Mouse (Mus musculus) kidney, adult 11 months (tissue): ENCODE measurements at regions not wholly inside any gene's neighbourhood (a gene's known extent, or its start where the extent isn't known, plus 50 kb on each side); places are given as distances from the start of the nearest gene placed in this dataset.
"Not testable (repeated sequence)": the region's sequence is repeated elsewhere in the genome, so short reads cannot be mapped to it uniquely, and the experiment has no call there.

Experiments used
- DNase-seq: peaks from one replicate; pipeline ENCODE4 v3.0.0; 2022

- DNase-seq, result no peak
Measured at GRCm38 (mm10) chr1:16904690-16905089, 811.6 kb upstream of the 4930444P10Rik start.

DNA sequence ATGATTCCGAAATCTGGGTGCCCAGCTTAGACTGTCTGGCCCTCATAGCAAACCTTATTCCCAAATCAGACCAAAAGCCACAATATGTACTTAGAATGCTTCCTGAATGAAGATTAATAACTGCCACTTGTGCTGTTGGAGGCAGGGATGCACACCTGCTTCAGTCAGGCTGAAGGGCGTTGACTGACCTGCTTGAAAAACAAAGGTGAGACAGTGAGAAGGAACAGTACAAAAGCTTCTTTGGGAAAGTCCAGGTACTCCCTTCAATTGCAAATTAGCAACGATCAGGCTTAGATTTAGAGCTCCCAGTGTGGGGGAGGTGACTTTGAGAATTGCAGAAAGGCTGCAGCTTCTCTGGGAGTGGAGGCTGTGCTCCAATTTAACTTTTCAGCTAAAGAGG is 775.3 kb upstream of the 4930444P10Rik start:
- not testable (repeated sequence) for DNase-seq

GRCm38 (mm10) chr1:16867086-16867835 is 774.1 kb upstream of the 4930444P10Rik start:
- not testable (repeated sequence) for DNase-seq

- DNase-seq, result no peak
Measured at GRCm38 (mm10) chr1:16837111-16837510, 744.0 kb upstream of the 4930444P10Rik start.

DNA sequence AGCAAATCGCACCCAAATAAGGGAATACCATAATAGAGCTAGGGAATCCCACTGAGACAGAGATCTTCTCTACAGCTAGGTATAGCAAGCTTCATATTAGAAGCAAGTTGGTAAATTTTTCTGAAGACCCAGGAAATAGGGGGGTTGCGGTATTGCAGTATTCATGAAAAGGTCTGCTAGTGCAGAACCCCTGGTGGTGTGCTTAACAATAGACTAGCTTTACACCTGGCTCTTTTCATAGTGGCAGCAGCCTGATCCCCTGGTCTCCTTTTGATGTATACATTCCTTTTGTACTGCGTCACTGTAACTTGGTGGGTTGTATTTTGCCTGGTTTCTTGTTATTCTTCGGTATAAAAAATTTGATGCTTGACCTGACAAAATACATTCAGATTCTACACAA is 731.6 kb upstream of the 4930444P10Rik start:
- not testable (repeated sequence) for DNase-seq

- peak; percentile 6 for DNase-seq
Measured at GRCm38 (mm10) chr1:16824057-16824456, 730.9 kb upstream of the 4930444P10Rik start.

DNA sequence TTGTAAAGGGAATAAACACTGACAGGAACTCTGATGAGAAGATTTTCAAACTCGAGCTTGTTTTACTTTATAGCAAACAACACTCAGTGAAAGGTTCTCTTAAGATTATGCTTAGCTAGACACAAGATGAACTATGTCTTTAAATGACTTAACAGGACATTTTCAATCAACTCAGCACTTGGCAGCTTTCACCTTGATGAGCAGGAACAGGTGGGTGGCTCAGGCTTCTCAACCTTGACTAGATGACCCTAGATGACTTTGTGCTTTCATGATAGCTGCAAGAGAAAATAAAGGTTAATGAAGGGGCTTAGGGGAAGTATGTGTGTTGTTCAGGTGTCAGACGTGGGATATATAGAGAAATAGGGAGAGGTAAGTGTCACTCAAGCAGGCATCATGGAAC is 728.1 kb upstream of the 4930444P10Rik start:
- no peak for DNase-seq

DNA sequence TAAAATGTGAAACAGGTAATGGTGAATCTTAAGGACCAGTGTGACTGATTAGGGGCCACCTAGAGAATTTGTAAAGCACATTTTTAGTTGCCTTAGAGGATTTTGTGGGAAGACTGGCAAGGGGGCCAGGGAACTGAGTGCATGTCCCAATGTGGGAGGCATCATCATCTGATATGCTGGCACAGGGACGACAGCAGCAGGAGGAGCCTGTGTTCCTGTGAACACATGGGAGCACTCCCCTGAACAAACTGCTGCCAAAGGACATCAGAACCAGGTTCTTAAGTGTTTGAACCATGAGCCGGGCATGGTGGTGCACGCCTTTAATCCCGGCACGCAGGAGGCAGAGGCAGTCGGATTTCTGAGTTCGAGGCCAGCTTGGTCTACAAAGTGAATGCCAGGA is 723.4 kb upstream of the 4930444P10Rik start:
- DNase-seq, result no peak

DNA sequence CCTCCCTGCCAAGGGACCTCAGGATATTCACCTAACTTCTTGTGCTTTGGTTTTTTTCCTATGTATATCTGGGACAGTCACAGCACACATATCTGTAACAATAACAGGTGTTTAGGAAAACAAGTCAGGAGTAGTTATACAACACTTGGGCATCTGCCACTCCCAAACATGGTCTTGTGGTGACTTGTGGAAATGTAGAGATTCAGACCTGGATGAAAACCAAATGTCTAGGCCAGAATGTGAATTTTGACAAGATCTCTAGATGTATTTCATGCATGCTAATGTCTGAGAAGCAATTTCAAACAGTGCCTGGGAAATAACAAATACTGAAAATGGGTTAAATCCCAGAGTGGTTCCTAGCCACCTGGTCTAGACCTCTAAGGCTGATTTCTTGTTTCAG is 722.6 kb upstream of the 4930444P10Rik start:
- DNase-seq, result no peak

GRCm38 (mm10) chr1:16809370-16810150 is 716.4 kb upstream of the 4930444P10Rik start:
- no peak for DNase-seq

DNA sequence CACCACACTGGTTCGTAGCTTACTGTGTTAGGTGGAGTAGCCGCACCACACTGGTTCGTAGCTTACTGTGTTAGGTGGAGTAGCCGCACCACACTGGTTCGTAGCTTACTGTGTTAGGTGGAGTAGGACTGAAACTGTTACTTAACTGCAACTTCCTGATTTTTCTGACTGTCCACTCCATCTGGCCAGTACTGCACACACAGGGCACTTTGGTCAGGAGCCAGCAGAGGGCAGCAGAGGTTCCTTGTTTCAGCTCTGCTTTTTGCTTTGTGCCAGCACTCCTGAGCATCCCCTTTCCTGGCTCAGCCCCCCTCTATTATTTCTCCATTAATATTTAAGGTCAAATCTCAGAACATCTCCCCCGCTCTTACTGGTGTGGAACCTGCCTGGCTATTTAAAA is 705.2 kb upstream of the 4930444P10Rik start:
- peak; percentile 50 for DNase-seq

- DNase-seq, result no peak
Measured at GRCm38 (mm10) chr1:16796449-16796848, 703.3 kb upstream of the 4930444P10Rik start.

GRCm38 (mm10) chr1:16790733-16791309 is 697.7 kb upstream of the 4930444P10Rik start:
- no peak for DNase-seq

- no peak for DNase-seq
Measured at GRCm38 (mm10) chr1:16779791-16780190, 686.7 kb upstream of the 4930444P10Rik start.

DNA sequence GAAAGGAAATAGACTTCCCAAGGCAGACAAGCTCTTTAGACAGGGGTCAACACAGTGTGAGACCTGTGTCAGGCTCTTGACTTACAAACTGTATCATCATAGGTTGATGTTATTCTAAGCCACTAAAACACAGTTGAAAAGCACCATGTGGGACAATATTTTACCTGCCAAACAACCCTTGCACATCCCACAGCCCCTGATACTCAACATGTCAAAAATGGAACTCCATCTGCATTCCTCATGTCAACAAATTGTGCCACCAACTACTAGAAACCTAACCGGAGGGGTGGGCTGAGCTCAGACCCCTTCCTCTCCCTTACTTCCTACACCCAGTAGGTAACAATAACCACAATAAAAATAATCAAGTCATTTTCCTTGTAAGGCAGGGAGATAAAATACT is 667.8 kb upstream of the 4930444P10Rik start:
- no peak for DNase-seq
